Mouse (Mus musculus) limb, embryonic 14.5 days (tissue): ENCODE measurements around the gene Macrod2. TPM values are rescaled to one million over a fixed set of nuclear protein-coding genes. Genes with fewer than 3 reads are reported as not detected.

Experiments used
- ATAC-seq: fragments of 200-750 bp; cut with Nextera tagmentation; 2 replicates; pipeline ENCODE4 v1.8.0; 2017; ENCODE audit warnings: low read depth, moderate number of reproducible peaks, moderate TSS enrichment; ENCODE audit not compliant: low FRiP score
- DNase-seq: peaks from one replicate; pipeline ENCODE4 v3.0.0-alpha.2; 2015; ENCODE audit warnings: low spot score
- H3K27ac ChIP-seq: fragments of 300-500 bp; sonication (generic); replicated peaks from 2 replicates; pipeline ENCODE4 v1.5.1; 2014; ENCODE audit warnings: low read depth, mild to moderate bottlenecking, low read length, moderate library complexity, mixed read lengths
- H3K27me3 ChIP-seq: fragments of 300-500 bp; sonication (generic); 2 replicates; pipeline ENCODE4 v1.6.1; 2014; ENCODE audit warnings: low read length, mixed read lengths; ENCODE audit not compliant: control insufficient read depth, insufficient read depth
- H3K36me3 ChIP-seq: fragments of 300-500 bp; sonication (generic); 2 replicates; pipeline ENCODE4 v1.6.1; 2014; ENCODE audit warnings: mild to moderate bottlenecking, low read length, moderate library complexity, mixed read lengths; ENCODE audit not compliant: control insufficient read depth, insufficient read depth
- H3K4me1 ChIP-seq: fragments of 300-500 bp; sonication (generic); 2 replicates; pipeline ENCODE4 v1.6.1; 2014; ENCODE audit warnings: antibody characterized with exemption, low read length, mixed read lengths; ENCODE audit not compliant: control insufficient read depth, insufficient read depth
- H3K4me2 ChIP-seq: fragments of 300-500 bp; sonication (generic); replicated peaks from 2 replicates; pipeline ENCODE4 v1.6.1; 2014; ENCODE audit warnings: low read depth, mild to moderate bottlenecking, low read length, moderate library complexity; ENCODE audit not compliant: severe bottlenecking
- H3K4me3 ChIP-seq: fragments of 300-500 bp; sonication (generic); replicated peaks from 2 replicates; pipeline ENCODE4 v1.5.1; 2014; ENCODE audit warnings: low read length
- H3K9ac ChIP-seq: fragments of 300-500 bp; sonication (generic); 2 replicates; pipeline ENCODE4 v1.6.1; 2014; ENCODE audit warnings: mild to moderate bottlenecking, low read depth, low read length, moderate library complexity; ENCODE audit not compliant: severe bottlenecking
- H3K9me3 ChIP-seq: fragments of 300-500 bp; sonication (generic); 2 replicates; pipeline ENCODE4 v1.6.1; 2016; ENCODE audit warnings: low read length; ENCODE audit not compliant: control insufficient read depth
- POLR2A ChIP-seq: fragments of 200-500 bp; IDR thresholded peaks from 2 replicates; pipeline ENCODE4 v1.8.0; 2012; ENCODE audit warnings: inconsistent platforms, mild to moderate bottlenecking, moderate library complexity, borderline replicate concordance; ENCODE audit not compliant: insufficient read depth, insufficient read length; ENCODE audit errors: extremely low read depth
- WGBS: fragments of 180-500 bp; shearing (Covaris S2); extraction: QIAGEN DNeasy Blood & Tissue Kit; methylation state at CpG from one replicate; pipeline ENCODE4 v1.1.7; 2014; 5-methylcytosine and 5-hydroxymethylcytosine counted together
- polyA plus RNA-seq, 2 experiments: library from polyadenylated mRNA; depleted of rRNA in 1 of 2; stranded (reverse) in 1 of 2; unstranded in 1 of 2; fragments of >200 nt; fragmentation: Nextera tagmentation in 1 of 2; extraction: Ambion mirVana in 1 of 2; gene quantifications; 2 replicates each; pipeline versions ENCODE4 v1.2.1 to v1.2.3; 2012 to 2014

The Macrod2 gene
- polyA plus RNA-seq, 2 experiments, result 8.5 to 24.5 TPM

DNA sequence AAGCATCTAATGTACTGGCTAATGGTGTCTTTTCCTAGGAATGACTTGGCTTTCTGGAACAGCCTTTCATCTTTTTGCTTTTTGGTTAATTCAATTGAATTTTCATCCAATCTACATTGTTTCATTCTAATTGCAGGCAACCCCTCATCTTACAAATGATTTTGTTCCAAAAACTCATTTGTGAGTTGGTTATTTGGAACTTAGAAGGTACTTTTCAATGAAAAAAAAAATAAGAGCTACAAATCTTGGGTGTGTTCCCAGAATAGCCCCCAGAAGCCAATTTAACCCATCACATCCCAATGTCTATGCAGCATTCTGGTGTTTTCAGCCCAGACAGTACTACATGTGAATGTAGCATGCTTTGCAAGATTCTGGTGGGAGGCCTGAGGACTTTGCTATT lies 683.1 kb downstream of the Macrod2 start:
- peak; percentile 34 for DNase-seq
- ATAC-seq, result no peak
- Histone ChIP-seq H3K4me2 (no peak overlapping the region), H3K4me3 (no peak overlapping the region), H3K4me1 (no peaks in the 10 kb centered on the region), H3K27me3 (no peaks in the 10 kb centered on the region), H3K27ac (no peak overlapping the region), H3K36me3 (no peaks in the 10 kb centered on the region), H3K9ac (no peak overlapping the region), H3K9me3 (no peaks in the 10 kb centered on the region)
- no peak for TF ChIP-seq POLR2A

DNA sequence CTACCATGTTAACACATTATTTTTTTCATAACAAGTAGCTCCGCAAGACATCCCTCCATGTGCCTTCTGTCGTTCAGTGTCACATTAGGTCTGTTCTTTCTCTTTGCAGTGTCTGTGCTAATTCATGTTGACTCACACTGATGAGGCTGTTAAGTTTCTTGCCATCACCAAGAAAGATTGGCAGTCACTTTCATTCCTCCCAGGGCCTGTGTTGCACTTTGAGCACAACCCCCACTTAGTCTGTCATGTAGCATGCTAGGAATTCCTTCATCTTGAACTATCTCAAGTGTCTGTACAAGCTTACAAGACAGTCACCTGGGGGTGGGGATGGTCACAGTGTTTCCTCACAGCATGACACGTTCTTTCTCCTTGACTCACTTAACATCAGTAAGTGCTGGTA lies 696.2 kb downstream of the Macrod2 start:
- no peaks in the 10 kb centered on the region for H3K9me3 ChIP-seq
- no peak for TF ChIP-seq POLR2A
- no peak for DNase-seq
- 84% methylated on average over 3 of the region's 3 CpGs for WGBS
- no peaks in the 10 kb centered on the region for H3K36me3 ChIP-seq
- no peak overlapping the region for H3K4me3 ChIP-seq
- no peaks in the 10 kb centered on the region for H3K27me3 ChIP-seq
- no peaks in the 10 kb centered on the region for H3K4me1 ChIP-seq
- ATAC-seq, result no peak
- no peak overlapping the region for H3K4me2 ChIP-seq
- no peak overlapping the region for H3K9ac ChIP-seq
- no peak overlapping the region for H3K27ac ChIP-seq

DNA sequence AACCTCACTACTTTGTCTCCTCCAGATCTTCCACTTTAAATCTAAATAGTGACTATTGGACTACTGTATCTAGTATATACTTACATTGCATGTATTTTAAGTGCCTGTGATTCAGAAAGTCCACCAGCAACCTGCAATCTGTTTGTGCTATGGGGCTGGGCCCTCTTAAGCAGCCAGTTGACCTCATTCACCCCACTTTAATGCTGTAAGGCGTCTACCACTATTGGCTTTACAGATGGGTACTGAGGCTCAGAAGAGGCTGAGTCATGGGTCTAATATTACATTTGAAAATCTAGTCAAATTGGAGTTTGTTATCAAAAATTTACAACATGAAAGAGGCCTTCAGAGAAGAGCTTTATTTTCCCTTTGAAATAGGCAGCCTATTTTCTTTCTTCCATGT lies 722.5 kb downstream of the Macrod2 start:
- no peak overlapping the region for H3K4me2 ChIP-seq

DNA sequence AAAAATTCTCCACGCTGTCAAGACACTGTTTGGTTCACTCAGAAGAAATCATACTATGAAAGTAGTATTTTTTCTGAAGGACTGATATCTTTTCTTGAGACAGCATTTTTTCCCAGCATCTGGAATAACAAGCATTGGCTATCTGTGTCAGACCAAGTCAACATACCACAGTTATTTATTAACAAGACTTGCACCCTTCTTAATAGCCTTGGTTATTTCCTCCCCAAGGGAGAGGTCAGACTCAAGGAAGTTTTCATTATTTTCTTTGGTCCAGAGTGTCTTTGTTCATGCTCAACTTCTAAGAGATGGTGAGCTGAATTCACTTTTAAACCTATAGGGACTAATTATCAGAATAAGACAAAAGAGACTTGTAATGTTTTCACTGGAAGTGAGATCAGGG lies 728.8 kb downstream of the Macrod2 start:
- ATAC-seq (no peak), DNase-seq (no peak)
- WGBS, result 89% methylated on average over 1 of the region's 1 CpGs
- no peaks in the 10 kb centered on the region for H3K36me3 ChIP-seq
- no peak overlapping the region for H3K4me2 ChIP-seq
- H3K27me3 ChIP-seq, result no peaks in the 10 kb centered on the region
- no peak for TF ChIP-seq POLR2A
- no peak overlapping the region for H3K27ac ChIP-seq
- H3K9ac ChIP-seq, result no peak overlapping the region
- H3K9me3 ChIP-seq, result no peaks in the 10 kb centered on the region
- no peak overlapping the region for H3K4me3 ChIP-seq
- H3K4me1 ChIP-seq, result no peaks in the 10 kb centered on the region

More for the DNA sequence above, 722.5 kb downstream of the Macrod2 start:
- TF ChIP-seq POLR2A, result no peak
- Histone ChIP-seq H3K9ac (no peak overlapping the region), H3K4me1 (no peaks in the 10 kb centered on the region), H3K9me3 (no peaks in the 10 kb centered on the region), H3K4me3 (no peak overlapping the region), H3K27ac (no peak overlapping the region), H3K27me3 (no peaks in the 10 kb centered on the region), H3K36me3 (no peaks in the 10 kb centered on the region)
- WGBS, result 74% methylated on average over 1 of the region's 1 CpGs
- no peak for DNase-seq
- no peak for ATAC-seq

DNA sequence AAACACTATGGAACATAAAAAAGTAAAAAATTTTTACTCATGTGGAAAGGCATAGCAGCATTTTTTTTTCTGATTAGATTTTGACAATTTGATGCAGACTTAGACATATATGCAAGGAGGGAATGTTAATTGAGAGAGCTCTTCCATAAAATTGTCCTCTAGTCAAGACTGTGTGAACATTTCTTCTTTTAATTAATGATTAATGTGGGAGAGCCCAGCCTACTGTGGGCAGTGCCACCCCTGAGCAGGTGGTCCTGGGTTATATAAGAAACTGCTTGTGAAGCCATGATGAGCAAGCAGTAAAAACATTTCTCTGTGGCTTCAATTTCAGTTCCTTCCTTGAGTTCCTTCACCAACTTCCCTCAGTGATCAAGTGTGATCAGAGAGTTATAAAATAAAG lies 730.5 kb downstream of the Macrod2 start:
- TF ChIP-seq POLR2A, result no peak
- H3K27ac ChIP-seq, result no peak overlapping the region
- DNase-seq (no peak), ATAC-seq (no peak)
- H3K4me1 ChIP-seq, result no peaks in the 10 kb centered on the region
- no peak overlapping the region for H3K4me2 ChIP-seq
- H3K9me3 ChIP-seq, result no peaks in the 10 kb centered on the region
- no peak overlapping the region for H3K9ac ChIP-seq
- no peak overlapping the region for H3K4me3 ChIP-seq
- no peaks in the 10 kb centered on the region for H3K36me3 ChIP-seq
- H3K27me3 ChIP-seq, result no peaks in the 10 kb centered on the region

DNA sequence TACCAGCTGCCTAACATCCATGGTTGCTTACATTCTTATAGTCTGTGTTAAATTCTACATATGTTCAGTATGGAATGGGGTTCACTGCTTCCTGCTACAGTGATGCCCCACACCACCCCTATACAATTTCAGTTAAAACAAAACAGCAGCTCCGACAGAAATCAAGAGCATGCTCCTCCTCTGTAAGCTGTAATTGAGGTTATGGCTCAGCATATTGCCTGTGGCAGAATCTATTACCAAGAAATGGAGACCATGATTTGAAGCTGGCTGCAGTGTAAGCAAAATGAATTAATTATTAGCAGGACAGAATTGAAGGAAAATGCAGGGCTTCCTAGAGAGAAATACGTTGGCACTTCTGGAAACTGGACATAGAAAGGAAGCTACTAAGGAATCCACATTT lies 747.2 kb downstream of the Macrod2 start:
- Histone ChIP-seq H3K9ac (no peak overlapping the region), H3K4me1 (no peaks in the 10 kb centered on the region), H3K4me2 (no peak overlapping the region), H3K27ac (no peak overlapping the region), H3K4me3 (no peak overlapping the region), H3K9me3 (no peaks in the 10 kb centered on the region), H3K36me3 (no peaks in the 10 kb centered on the region), H3K27me3 (no peaks in the 10 kb centered on the region)
- 40% methylated on average over 2 of the region's 2 CpGs for WGBS
- ATAC-seq (no peak), DNase-seq (no peak)
- TF ChIP-seq POLR2A, result no peak
